Mouse (Mus musculus) cerebellum, adult 2 months (tissue): ENCODE measurements around the gene Mdfi. TPM values are rescaled to one million over a fixed set of nuclear protein-coding genes. Genes with fewer than 3 reads are reported as not detected.

Source experiments
- DNase-seq, 2 experiments: peaks; one replicate each; pipeline ENCODE4 v3.0.0; 2021
- H3K27ac ChIP-seq: fragments of 200-500 bp; 2 replicates; pipeline ENCODE4 v1.5.1; 2012; ENCODE audit warnings: low read length, control low read depth, inconsistent platforms; ENCODE audit not compliant: insufficient read depth
- H3K27me3 ChIP-seq: fragments of 200-500 bp; 2 replicates; pipeline ENCODE4 v1.6.1; 2012; ENCODE audit warnings: inconsistent platforms, mild to moderate bottlenecking, low read length, moderate library complexity; ENCODE audit not compliant: control insufficient read depth, insufficient read depth
- H3K4me1 ChIP-seq: fragments of 200-500 bp; 2 replicates; pipeline ENCODE4 v1.6.1; 2011; ENCODE audit warnings: low read length; ENCODE audit not compliant: control insufficient read depth, insufficient read depth
- H3K4me3 ChIP-seq: fragments of 200-500 bp; replicated peaks from 2 replicates; pipeline ENCODE3; 2011; ENCODE audit warnings: mild to moderate bottlenecking, low read depth, low read length, control low read depth; ENCODE audit not compliant: insufficient read depth
- CTCF ChIP-seq: fragments of 200-500 bp; IDR thresholded peaks from 2 replicates; pipeline ENCODE4 v1.5.1; 2011; ENCODE audit warnings: low read depth, mild to moderate bottlenecking, control low read depth, low read length, moderate library complexity, borderline replicate concordance; ENCODE audit not compliant: insufficient read depth
- POLR2A ChIP-seq: fragments of 200-500 bp; IDR thresholded peaks from 2 replicates; pipeline ENCODE4 v1.6.1; 2011; ENCODE audit warnings: low read length, control low read depth, borderline replicate concordance; ENCODE audit not compliant: insufficient read depth
- WGBS: fragments of 180-500 bp; shearing (Covaris S2); methylation state at CpG from one replicate; pipeline ENCODE4 v1.1.7; 2018; 5-methylcytosine and 5-hydroxymethylcytosine counted together
- polyA plus RNA-seq: library from polyadenylated mRNA; depleted of rRNA; stranded (reverse); fragments of >200 nt; gene quantifications from 2 replicates; pipeline ENCODE4 v1.2.3, GENCODE M21; 2012

The Mdfi gene
- polyA plus RNA-seq, 1 experiment: 24.1 TPM

DNA sequence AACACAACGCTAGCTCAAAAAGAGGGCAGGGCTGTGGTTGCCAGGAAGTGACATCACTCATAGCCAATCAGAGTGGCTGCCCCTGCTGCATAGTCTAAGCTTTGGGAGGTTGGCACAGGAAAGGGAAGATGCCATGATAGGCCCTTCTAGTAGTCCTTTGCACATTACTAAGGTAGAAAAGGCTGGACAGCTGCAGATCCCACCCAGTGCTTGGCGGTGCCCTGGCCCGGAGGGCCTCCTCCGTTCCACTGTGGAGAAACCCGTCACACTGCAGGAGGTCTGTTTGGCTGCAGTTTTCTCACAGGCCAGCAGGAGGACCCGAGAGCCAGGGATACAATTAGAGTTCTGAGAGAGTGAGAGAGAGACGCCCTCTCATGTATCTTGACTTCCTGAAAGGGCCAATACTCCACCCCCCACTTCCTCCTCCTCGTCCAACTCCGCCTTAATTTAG lies 38.9 kb upstream of the Mdfi start:
- peak; percentile 72 to 85 for DNase-seq
- 13% methylated on average over 9 of the region's 9 CpGs for WGBS
- TF ChIP-seq CTCF: peak; percentile 76
- no peak for TF ChIP-seq POLR2A
- Histone ChIP-seq H3K4me3 (peak overlapping the region; percentile 28), H3K4me1 (peaks cover 4% of the 10 kb centered on the region), H3K27ac (no peak overlapping the region), H3K27me3 (no peaks in the 10 kb centered on the region)

DNA sequence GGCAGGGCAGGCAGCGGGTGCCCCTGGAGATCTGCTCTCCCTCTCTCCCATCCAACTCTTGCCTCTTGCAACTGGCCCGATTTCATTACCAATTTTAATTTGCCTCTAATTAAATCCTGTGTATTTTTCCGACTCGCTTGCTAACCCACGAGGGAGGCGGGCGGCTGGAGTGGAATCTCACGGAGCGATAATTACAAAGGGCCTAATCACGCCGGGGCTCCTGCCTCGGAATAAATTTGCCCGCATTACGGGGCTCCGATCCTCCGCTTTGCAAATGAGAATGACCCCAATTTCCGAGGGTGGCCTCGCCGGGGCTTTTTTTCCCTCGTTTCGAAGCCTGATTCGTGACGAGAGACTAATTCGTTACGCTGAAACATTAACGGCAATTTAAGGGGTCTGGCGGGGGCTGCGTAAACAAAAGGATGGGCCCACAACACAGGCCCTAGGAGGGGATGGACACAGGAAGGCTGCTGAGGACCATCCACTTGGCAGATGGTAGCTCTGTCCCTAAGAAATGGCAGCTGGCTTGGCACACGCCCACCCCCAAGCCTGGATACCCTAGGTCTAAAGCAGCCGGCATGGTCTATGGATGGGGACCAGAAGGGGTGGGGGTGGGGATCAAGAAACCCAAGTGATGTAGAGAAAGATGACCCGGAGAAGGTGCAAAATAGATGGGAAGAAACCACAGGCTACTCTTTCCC lies 38.0 kb upstream of the Mdfi start:
- H3K27me3 ChIP-seq: no peaks in the 10 kb centered on the region
- H3K4me3 ChIP-seq: no peak overlapping the region
- TF ChIP-seq POLR2A (no peak), CTCF (no peak)
- H3K4me1 ChIP-seq: peaks cover 1% of the 10 kb centered on the region
- H3K27ac ChIP-seq: no peak overlapping the region
- DNase-seq: no peak
- WGBS: 57% methylated on average over 31 of the region's 31 CpGs

DNA sequence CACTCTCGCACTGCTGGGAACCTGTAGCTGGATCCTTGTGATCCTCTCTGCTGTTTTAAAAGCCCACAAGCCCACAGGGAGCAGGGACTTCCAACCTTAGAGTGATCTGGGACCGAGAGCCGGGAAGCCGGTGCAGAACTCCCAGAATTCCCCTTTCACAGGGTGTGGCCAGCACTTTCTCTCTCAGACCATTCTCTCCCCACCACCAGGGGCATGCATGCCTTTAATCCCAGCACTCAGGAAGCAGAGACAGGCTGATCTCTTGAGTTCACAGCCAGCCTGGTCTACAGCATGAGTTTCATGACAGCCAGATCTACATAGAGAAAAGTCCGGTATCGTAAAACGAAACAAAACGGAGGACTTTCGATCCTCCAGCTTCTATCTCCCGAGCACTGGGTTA lies 35.4 kb upstream of the Mdfi start:
- 91% methylated on average over 10 of the region's 10 CpGs for WGBS

DNA sequence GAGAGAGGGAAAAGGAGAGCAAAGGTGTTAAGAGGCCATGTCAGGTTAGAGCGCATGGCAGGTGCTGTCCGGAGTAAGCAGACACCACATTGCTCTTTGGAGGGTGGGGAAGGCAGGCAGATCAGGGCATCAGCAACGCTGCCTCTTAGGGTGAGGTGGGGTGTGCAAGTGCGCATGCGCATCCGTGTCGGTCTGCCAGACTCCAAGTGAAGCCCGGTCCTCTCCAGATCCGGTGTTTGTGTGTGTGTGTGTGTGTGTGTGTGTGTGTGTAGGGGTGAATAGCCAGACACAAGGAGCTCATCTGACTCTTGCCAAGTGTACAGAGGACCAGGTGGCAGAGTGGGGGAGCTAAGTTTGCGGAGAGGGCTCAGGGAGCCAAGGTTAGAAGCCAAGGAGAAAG lies 31.5 kb upstream of the Mdfi start:
- H3K27me3 ChIP-seq: no peaks in the 10 kb centered on the region
- TF ChIP-seq CTCF (no peak), POLR2A (no peak)
- WGBS: 20% methylated on average over 10 of the region's 10 CpGs
- no peak overlapping the region for H3K27ac ChIP-seq
- peak; percentile 63 to 66 for DNase-seq
- H3K4me3 ChIP-seq: peak overlapping the region; percentile 31
- H3K4me1 ChIP-seq: peaks cover 10% of the 10 kb centered on the region; the same call in 1 of the 2 replicates

More for the DNA sequence above, 35.4 kb upstream of the Mdfi start:
- Histone ChIP-seq H3K27me3 (no peaks in the 10 kb centered on the region), H3K27ac (no peak overlapping the region), H3K4me1 (peaks cover 10% of the 10 kb centered on the region; the same call in 1 of the 2 replicates), H3K4me3 (no peak overlapping the region)
- no peak for TF ChIP-seq POLR2A
- no peak for TF ChIP-seq CTCF
- no peak for DNase-seq

DNA sequence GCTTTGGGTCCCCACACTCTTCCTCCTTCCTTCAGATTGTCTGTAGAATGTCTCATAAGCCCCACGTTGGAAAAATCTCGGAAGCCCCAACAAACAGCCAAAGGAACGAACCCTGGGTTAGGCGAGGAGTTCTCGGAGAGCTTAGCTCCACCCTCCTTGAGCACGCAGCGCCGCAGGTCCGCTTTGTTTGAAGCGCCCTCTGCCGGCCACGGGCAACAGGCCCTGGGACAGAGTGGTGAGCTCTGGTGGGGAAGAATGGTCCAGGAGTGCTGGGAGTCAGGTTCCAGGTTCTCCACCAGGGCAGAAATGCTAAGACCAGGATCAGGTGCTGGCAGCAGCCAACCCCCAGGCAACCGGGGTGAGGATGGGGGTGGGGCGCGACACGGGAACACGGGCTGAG lies 30.0 kb upstream of the Mdfi start:
- 3% methylated on average over 17 of the region's 17 CpGs for WGBS
- H3K4me1 ChIP-seq: peaks cover 10% of the 10 kb centered on the region; the same call in 1 of the 2 replicates
- no peaks in the 10 kb centered on the region for H3K27me3 ChIP-seq
- TF ChIP-seq POLR2A: no peak
- peak; percentile 82 for TF ChIP-seq CTCF
- no peak overlapping the region for H3K4me3 ChIP-seq
- DNase-seq: peak; percentile 76 to 83
- H3K27ac ChIP-seq: no peak overlapping the region

DNA sequence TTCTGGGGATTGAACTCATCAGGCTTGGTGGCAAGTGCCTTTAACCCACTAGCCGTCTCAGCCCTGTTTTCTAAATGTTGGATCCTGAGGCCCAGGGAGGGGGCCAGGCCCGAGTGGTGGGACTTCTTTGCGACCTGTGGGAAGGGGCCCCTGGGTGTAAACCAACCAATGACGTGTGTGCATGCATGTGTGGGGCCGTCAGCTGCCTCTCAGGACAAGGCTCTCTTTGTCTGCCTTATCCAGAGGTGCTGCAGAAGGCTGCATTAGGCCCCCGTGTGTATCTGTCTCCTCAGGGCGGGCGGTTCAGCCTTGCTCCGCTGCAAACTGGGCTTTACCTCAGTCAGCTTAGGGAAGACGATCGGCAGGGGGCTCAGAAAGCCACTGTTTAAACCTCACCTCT lies 28.9 kb upstream of the Mdfi start:
- TF ChIP-seq POLR2A: no peak
- 40% methylated on average over 11 of the region's 11 CpGs for WGBS
- no peak for DNase-seq
- Histone ChIP-seq H3K4me3 (no peak overlapping the region), H3K4me1 (peaks cover 10% of the 10 kb centered on the region; the same call in 1 of the 2 replicates), H3K27me3 (no peaks in the 10 kb centered on the region), H3K27ac (no peak overlapping the region)

DNA sequence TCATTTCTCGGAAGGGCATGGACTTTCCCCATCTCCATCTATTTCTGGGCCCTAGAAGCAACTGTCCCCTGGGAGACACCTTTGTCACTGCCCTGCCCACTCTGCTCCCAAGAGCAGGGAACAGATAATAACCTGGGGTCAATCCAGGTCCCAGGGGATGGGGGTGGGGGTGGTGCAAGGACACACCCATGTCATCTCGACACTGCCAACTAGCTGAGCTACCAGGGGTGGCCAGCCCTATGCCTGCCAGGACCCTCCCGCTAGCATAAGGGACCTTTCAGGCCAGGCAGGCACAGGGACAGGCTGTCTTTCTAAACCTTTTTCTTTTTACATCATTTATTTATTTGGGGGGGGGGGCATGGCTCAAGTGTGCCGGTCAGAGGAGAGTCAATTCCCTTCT lies 28.5 kb upstream of the Mdfi start:
- H3K27me3 ChIP-seq: no peaks in the 10 kb centered on the region
- peaks cover 10% of the 10 kb centered on the region; the same call in 1 of the 2 replicates for H3K4me1 ChIP-seq
- WGBS: 65% methylated on average over 4 of the region's 4 CpGs
- H3K27ac ChIP-seq: no peak overlapping the region
- H3K4me3 ChIP-seq: no peak overlapping the region
- TF ChIP-seq CTCF: no peak
- TF ChIP-seq POLR2A: no peak
- DNase-seq: no peak

DNA sequence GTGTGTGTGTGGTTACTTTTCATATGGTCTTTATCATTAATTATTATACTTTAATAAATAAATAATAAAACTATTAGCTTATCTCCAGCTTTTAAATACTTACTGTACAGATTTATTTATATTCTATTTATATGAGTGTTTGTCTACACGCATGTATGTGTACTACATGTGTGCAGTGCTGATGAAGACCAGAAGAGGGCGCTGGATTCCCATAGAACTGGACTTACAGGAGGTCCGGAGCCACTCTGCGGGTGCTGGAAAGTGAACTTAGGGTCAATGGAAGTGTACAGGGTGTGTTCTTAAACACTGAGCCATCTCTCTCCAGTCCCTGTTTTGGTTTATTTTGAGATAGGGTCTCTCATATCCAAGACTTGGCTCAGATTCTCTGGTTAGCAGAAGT lies 21.1 kb upstream of the Mdfi start:
- 76% methylated on average over 4 of the region's 4 CpGs for WGBS
- Histone ChIP-seq H3K27ac (no peak overlapping the region), H3K4me1 (peaks cover 8% of the 10 kb centered on the region; the same call in 1 of the 2 replicates), H3K27me3 (no peaks in the 10 kb centered on the region; the same call in 1 of the 2 replicates), H3K4me3 (no peak overlapping the region)
- DNase-seq: no peak
- no peak for TF ChIP-seq CTCF
- no peak for TF ChIP-seq POLR2A
